Mouse (Mus musculus) hindbrain, embryonic 14.5 days (tissue): ENCODE data around the gene 1700001J03Rik. TPM values are rescaled to one million over a fixed set of nuclear protein-coding genes. Genes with fewer than 3 reads are reported as not detected.
A peak's percentile ranks its signal among the peaks of the same experiment; 100 is the strongest.
"Not testable (repeated sequence)": the region's sequence is repeated elsewhere in the genome, so short reads cannot be mapped to it uniquely, and the experiment has no call there.

ENCODE experiments used
- ATAC-seq: fragments of 200-750 bp; cut with Nextera tagmentation; 2 replicates; pipeline ENCODE4 v1.8.0; 2017; ENCODE audit warnings: moderate number of reproducible peaks, mild to moderate bottlenecking, moderate TSS enrichment, moderate library complexity; ENCODE audit not compliant: low FRiP score
- DNase-seq: peaks from one replicate; pipeline ENCODE4 v3.0.0-alpha.2; 2015; ENCODE audit warnings: low spot score
- H3K27ac ChIP-seq: fragments of 300-500 bp; sonication (generic); 2 replicates; pipeline ENCODE4 v1.5.1; 2014; ENCODE audit warnings: mild to moderate bottlenecking, moderate library complexity
- H3K27me3 ChIP-seq: fragments of 300-500 bp; sonication (generic); 2 replicates; pipeline ENCODE4 v1.6.1; 2014; ENCODE audit warnings: mild to moderate bottlenecking, low read length, mixed read lengths; ENCODE audit not compliant: control insufficient read depth, insufficient read depth
- H3K36me3 ChIP-seq: fragments of 300-500 bp; sonication (generic); replicated peaks from 2 replicates; pipeline ENCODE4 v1.6.1; 2014; ENCODE audit not compliant: control insufficient read depth, insufficient read depth
- H3K4me1 ChIP-seq: fragments of 300-500 bp; sonication (generic); replicated peaks from 2 replicates; pipeline ENCODE4 v1.6.1; 2014; ENCODE audit warnings: antibody characterized with exemption, low read length, mixed read lengths; ENCODE audit not compliant: control insufficient read depth, insufficient read depth
- H3K4me2 ChIP-seq: fragments of 300-500 bp; sonication (generic); replicated peaks from 2 replicates; pipeline ENCODE4 v1.6.1; 2014; ENCODE audit warnings: mild to moderate bottlenecking, moderate library complexity
- H3K4me3 ChIP-seq: fragments of 300-500 bp; sonication (generic); replicated peaks from 2 replicates; pipeline ENCODE4 v1.5.1; 2014; ENCODE audit warnings: mild to moderate bottlenecking, low read length
- H3K9ac ChIP-seq: fragments of 300-500 bp; sonication (generic); 2 replicates; pipeline ENCODE4 v1.6.1; 2014
- H3K9me3 ChIP-seq: fragments of 300-500 bp; sonication (generic); 2 replicates; pipeline ENCODE4 v1.6.1; 2016; ENCODE audit warnings: low read length; ENCODE audit not compliant: control insufficient read depth
- WGBS: fragments of 180-500 bp; shearing (Covaris S2); extraction: QIAGEN DNeasy Blood & Tissue Kit; methylation state at CpG from one replicate; pipeline ENCODE4 v1.1.7; 2014; 5-methylcytosine and 5-hydroxymethylcytosine counted together
- polyA plus RNA-seq: library from polyadenylated mRNA; unstranded; fragments of >200 nt; fragmentation: Nextera tagmentation; extraction: Ambion mirVana; gene quantifications from 2 replicates; pipeline ENCODE4 v1.2.1, GENCODE M21; 2014

Gene 1700001J03Rik
- 0.68 TPM in 1 of 2 replicates, not detected in the other for polyA plus RNA-seq

- not testable (repeated sequence) for H3K4me2 ChIP-seq, H3K36me3 ChIP-seq, H3K27ac ChIP-seq, DNase-seq, H3K4me1 ChIP-seq, H3K9ac ChIP-seq, ATAC-seq, H3K4me3 ChIP-seq, H3K9me3 ChIP-seq, H3K27me3 ChIP-seq
- WGBS, result 78% methylated on average over 4 of the region's 4 CpGs
Observed at GRCm38 (mm10) chr5:146185204-146185603, at the start of gene 1700001J03Rik. 1700001J03Rik (minus strand) TSS chr5:146185304.

GRCm38 (mm10) chr5:146234336-146234735, 49.2 kb upstream of the 1700001J03Rik start:
- Histone ChIP-seq H3K27ac (no peak overlapping the region), H3K4me2 (no peak overlapping the region; the same call in 1 of the 2 replicates), H3K4me1 (peaks cover 20% of the 10 kb centered on the region), H3K9ac (no peak overlapping the region), H3K27me3 (no peaks in the 10 kb centered on the region), H3K36me3 (no peaks in the 10 kb centered on the region), H3K4me3 (no peak overlapping the region), H3K9me3 (no peaks in the 10 kb centered on the region)
- WGBS, result 100% methylated on average over 1 of the region's 1 CpGs
- DNase-seq (no peak), ATAC-seq (no peak)

- DNase-seq (no peak), ATAC-seq (no peak)
- H3K4me3 ChIP-seq, result peak overlapping the region; percentile 78
- H3K9ac ChIP-seq, result peak overlapping the region; percentile 85
- H3K27ac ChIP-seq, result no peak overlapping the region
- peak overlapping the region; percentile 77 for H3K4me2 ChIP-seq
- H3K27me3 ChIP-seq, result no peaks in the 10 kb centered on the region
- H3K9me3 ChIP-seq, result no peaks in the 10 kb centered on the region
- H3K4me1 ChIP-seq, result peaks cover 20% of the 10 kb centered on the region
- no peaks in the 10 kb centered on the region for H3K36me3 ChIP-seq
- 69% methylated on average over 11 of the region's 11 CpGs for WGBS
Observed at GRCm38 (mm10) chr5:146232816-146233215, 47.7 kb upstream of the 1700001J03Rik start.

GRCm38 (mm10) chr5:146232056-146232675, 47.1 kb upstream of the 1700001J03Rik start:
- no peak for DNase-seq
- no peak for ATAC-seq
- peak overlapping the region; percentile 78 for H3K4me3 ChIP-seq
- H3K27ac ChIP-seq, result 0 out of 2 replicates have a peak overlapping the region, but pooled peaks have one; percentile 96
- peaks cover 17% of the 10 kb centered on the region for H3K4me1 ChIP-seq
- H3K27me3 ChIP-seq, result no peaks in the 10 kb centered on the region
- peak overlapping the region; percentile 85 for H3K9ac ChIP-seq
- peak overlapping the region; percentile 77 for H3K4me2 ChIP-seq
- no peaks in the 10 kb centered on the region for H3K9me3 ChIP-seq
- H3K36me3 ChIP-seq, result no peaks in the 10 kb centered on the region
- WGBS, result 33% methylated on average over 6 of the region's 6 CpGs

GRCm38 (mm10) chr5:146231655-146231996, 46.5 kb upstream of the 1700001J03Rik start:
- H3K36me3 ChIP-seq, result no peaks in the 10 kb centered on the region
- peak overlapping the region; percentile 77 for H3K4me2 ChIP-seq
- DNase-seq (no peak), ATAC-seq (no peak)
- peak overlapping the region; percentile 85 for H3K9ac ChIP-seq
- peak overlapping the region; percentile 96 for H3K27ac ChIP-seq
- H3K4me3 ChIP-seq, result peak overlapping the region; percentile 78
- WGBS, result under 1% methylated on average over 19 of the region's 19 CpGs
- H3K27me3 ChIP-seq, result no peaks in the 10 kb centered on the region
- H3K9me3 ChIP-seq, result no peaks in the 10 kb centered on the region
- peaks cover 17% of the 10 kb centered on the region for H3K4me1 ChIP-seq

GRCm38 (mm10) chr5:146230864-146231654, 46.0 kb upstream of the 1700001J03Rik start, which contains the start of gene Cdk8:
Cdk8 (plus strand) TSS chr5:146231230.
- ATAC-seq (peak; percentile 93), DNase-seq (peak; percentile 94)
- H3K9ac ChIP-seq, result peak within 1 kb of the TSS; percentile 85
- H3K27me3 ChIP-seq, result no peaks in the 10 kb centered on the region
- under 1% methylated on average over 58 of the region's 102 CpGs for WGBS
- H3K4me3 ChIP-seq, result peak within 1 kb of the TSS; percentile 78
- H3K27ac ChIP-seq, result peak within 1 kb of the TSS; percentile 96
- peak within 1 kb of the TSS; percentile 77 for H3K4me2 ChIP-seq
- H3K4me1 ChIP-seq, result peaks cover 17% of the 10 kb centered on the region
- no peaks in the 10 kb centered on the region for H3K36me3 ChIP-seq
- no peaks in the 10 kb centered on the region for H3K9me3 ChIP-seq

GRCm38 (mm10) chr5:146229869-146230650, 45.0 kb upstream of the 1700001J03Rik start:
- no peaks in the 10 kb centered on the region for H3K27me3 ChIP-seq
- ATAC-seq (no peak), DNase-seq (no peak)
- peak overlapping the region; percentile 85 for H3K9ac ChIP-seq
- no peaks in the 10 kb centered on the region for H3K9me3 ChIP-seq
- peak overlapping the region; percentile 77 for H3K4me2 ChIP-seq
- H3K4me3 ChIP-seq, result peak overlapping the region; percentile 78
- H3K4me1 ChIP-seq, result peaks cover 17% of the 10 kb centered on the region
- WGBS, result 62% methylated on average over 16 of the region's 17 CpGs
- H3K36me3 ChIP-seq, result no peaks in the 10 kb centered on the region
- peak overlapping the region; percentile 96 for H3K27ac ChIP-seq

GRCm38 (mm10) chr5:146227496-146227895, 42.4 kb upstream of the 1700001J03Rik start:
- Histone ChIP-seq H3K27me3 (no peaks in the 10 kb centered on the region), H3K4me1 (peaks cover 4% of the 10 kb centered on the region), H3K36me3 (no peaks in the 10 kb centered on the region), H3K4me3 (no peak overlapping the region), H3K9me3 (no peaks in the 10 kb centered on the region), H3K9ac (no peak overlapping the region), H3K27ac (no peak overlapping the region), H3K4me2 (no peak overlapping the region)
- WGBS, result 88% methylated on average over 8 of the region's 8 CpGs
- no peak for ATAC-seq
- no peak for DNase-seq

GRCm38 (mm10) chr5:146223786-146224185, 38.7 kb upstream of the 1700001J03Rik start:
- no peaks in the 10 kb centered on the region for H3K9me3 ChIP-seq
- H3K27ac ChIP-seq, result no peak overlapping the region
- peaks cover 10% of the 10 kb centered on the region for H3K36me3 ChIP-seq
- H3K4me2 ChIP-seq, result no peak overlapping the region
- no peaks in the 10 kb centered on the region for H3K27me3 ChIP-seq
- H3K9ac ChIP-seq, result no peak overlapping the region
- peaks cover 15% of the 10 kb centered on the region for H3K4me1 ChIP-seq
- 88% methylated on average over 5 of the region's 5 CpGs for WGBS
- ATAC-seq (no peak), DNase-seq (no peak)
- H3K4me3 ChIP-seq, result no peak overlapping the region
